Mouse (Mus musculus) activated CD4-positive, CD25-positive, alpha-beta regulatory T cell, adult 9 weeks (primary cell): ENCODE measurements around the gene Ccdc191. TPM values are rescaled to one million over a fixed set of nuclear protein-coding genes. Genes with fewer than 3 reads are reported as not detected.

Source experiments
- polyA plus RNA-seq: library from polyadenylated mRNA; unstranded; fragments of 100-300 nt; shearing (Covaris generic); gene quantifications from one replicate; pipeline ENCODE4 v1.2.1, GENCODE M21; 2017

Ccdc191 gene
- 15.0 TPM for polyA plus RNA-seq

GRCm38 (mm10) chr16:43889208-43890004 is at the start of gene Ccdc191:
Ccdc191 (plus strand) TSS chr16:43889800.

GRCm38 (mm10) chr16:43926341-43926859 is 36.8 kb downstream of the Ccdc191 start, which contains the start of gene Qtrt2:
Qtrt2 (minus strand) TSS chr16:43926809.

GRCm38 (mm10) chr16:43979328-43980109 is 89.9 kb downstream of the Ccdc191 start, which contains the start of gene Zdhhc23:
Zdhhc23 (minus strand) TSS chr16:43979791.

Other genes with a start within 250 kb of the Ccdc191 start
- gene Tigit, start 225.7 kb upstream of the Ccdc191 start, polyA plus RNA-seq: 67.7 TPM
- gene Drd3, start 135.8 kb upstream of the Ccdc191 start, polyA plus RNA-seq: not detected
- 18.6 TPM for gene Qtrt2, start 37.0 kb downstream of the Ccdc191 start, polyA plus RNA-seq
- 3.4 TPM for gene Zdhhc23, start 90.0 kb downstream of the Ccdc191 start, polyA plus RNA-seq
- 6.3 TPM for gene Gramd1c, start 173.5 kb downstream of the Ccdc191 start, polyA plus RNA-seq
- gene Atp6v1a, start 249.9 kb downstream of the Ccdc191 start, polyA plus RNA-seq: 24.9 TPM